33 mouse cellular contexts compared by ENCODE assay signal in the genomic region with DNA sequence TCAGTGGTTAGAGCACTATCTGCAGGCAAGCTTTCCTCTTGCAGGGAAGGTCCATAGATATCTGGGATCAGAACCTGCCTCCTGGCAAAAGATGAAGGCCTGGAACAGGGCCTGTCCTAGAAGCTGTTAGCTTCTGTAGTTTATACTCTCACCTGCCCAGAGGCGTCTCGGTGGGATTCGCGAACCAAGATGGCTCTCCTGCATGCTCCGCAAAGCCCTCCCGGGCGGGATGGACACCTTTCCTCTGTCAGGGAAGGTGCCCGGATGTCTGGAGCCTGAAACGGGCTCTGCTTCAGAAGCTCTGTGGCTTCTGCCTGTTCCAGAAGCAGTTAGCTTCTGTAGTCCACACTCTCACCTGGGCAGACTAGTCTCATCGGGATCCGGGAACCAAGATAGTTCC. TPM values are rescaled to one million over a fixed set of nuclear protein-coding genes. Genes with fewer than 3 reads are reported as not detected.
"Had no signal": no experiment of that assay in that cellular context is flagged by ENCODE, and none has a peak within 500 bp of the region (broad histone marks: within the 10 kb centered on the region; RNA-seq: fewer than 3 reads in every experiment).

No protein-coding gene starts in this region.

RNA-seq across cellular contexts. Expression of a gene that starts 5.7 kb away (rescaled TPM):
- total RNA-seq: gastrocnemius, adult 8-10 months; gastrocnemius, postnatal 25 days; gastrocnemius, postnatal 4 days; granulocyte monocyte progenitor cell, adult 5-6 weeks; heart, adult 2 months; heart, postnatal 14 days; heart, postnatal 36 days; hematopoietic stem cell, adult 5-6 weeks; hindbrain, postnatal 0 days; layer of hippocampus, adult 2 months; layer of hippocampus, postnatal 10 days; layer of hippocampus, postnatal 25 days; left cerebral cortex, adult 2 months; left cerebral cortex, postnatal 14 days; left cerebral cortex, postnatal 36 days; liver, adult 2 months had no signal
- polyA plus RNA-seq: frontal cortex, adult 2 months; heart, adult 2 months; heart, embryonic 11.5 days; heart, embryonic 13.5 days; heart, embryonic 15.5 days; heart, postnatal 0 days; hindbrain, embryonic 11.5 days; hindbrain, embryonic 13.5 days; hindbrain, embryonic 15.5 days; hindbrain, postnatal 0 days; intestine, embryonic 14.5 days; intestine, embryonic 16.5 days; kidney, adult 2 months; kidney, embryonic 15.5 days; kidney, postnatal 0 days; limb, embryonic 11.5 days; limb, embryonic 13.5 days; limb, embryonic 15.5 days; liver, adult 2 months; liver, embryonic 12.5 days had no signal

RNA-seq across cellular contexts. Expression of a gene that starts 16.1 kb away (rescaled TPM):
- total RNA-seq: gastrocnemius, adult 8-10 months; gastrocnemius, postnatal 25 days; gastrocnemius, postnatal 4 days; granulocyte monocyte progenitor cell, adult 5-6 weeks; heart, adult 2 months; heart, postnatal 14 days; heart, postnatal 36 days; hematopoietic stem cell, adult 5-6 weeks; hindbrain, postnatal 0 days; layer of hippocampus, postnatal 25 days; left cerebral cortex, adult 2 months; left cerebral cortex, postnatal 14 days; left cerebral cortex, postnatal 36 days; liver, adult 2 months had no signal
- polyA plus RNA-seq: frontal cortex, adult 2 months; heart, adult 2 months; heart, embryonic 11.5 days; heart, embryonic 13.5 days; heart, embryonic 15.5 days; heart, postnatal 0 days; hindbrain, embryonic 11.5 days; hindbrain, embryonic 13.5 days; hindbrain, embryonic 15.5 days; hindbrain, postnatal 0 days; intestine, embryonic 14.5 days; intestine, embryonic 16.5 days; kidney, adult 2 months; kidney, embryonic 15.5 days; kidney, postnatal 0 days; limb, embryonic 11.5 days; limb, embryonic 13.5 days; limb, embryonic 15.5 days; liver, adult 2 months; liver, embryonic 12.5 days had no signal

RNA-seq across cellular contexts. Expression of a gene that starts 57.1 kb away (rescaled TPM):
- total RNA-seq: gastrocnemius, adult 8-10 months; gastrocnemius, postnatal 25 days; gastrocnemius, postnatal 4 days; granulocyte monocyte progenitor cell, adult 5-6 weeks; heart, adult 2 months; heart, postnatal 14 days; heart, postnatal 36 days; hematopoietic stem cell, adult 5-6 weeks; hindbrain, postnatal 0 days; left cerebral cortex, postnatal 36 days; liver, adult 2 months had no signal
- polyA plus RNA-seq: frontal cortex, adult 2 months; heart, adult 2 months; heart, embryonic 11.5 days; heart, embryonic 13.5 days; heart, embryonic 15.5 days; heart, postnatal 0 days; hindbrain, embryonic 11.5 days; hindbrain, embryonic 13.5 days; hindbrain, embryonic 15.5 days; hindbrain, postnatal 0 days; intestine, embryonic 14.5 days; intestine, embryonic 16.5 days; kidney, adult 2 months; kidney, embryonic 15.5 days; kidney, postnatal 0 days; limb, embryonic 11.5 days; limb, embryonic 13.5 days; limb, embryonic 15.5 days; liver, adult 2 months; liver, embryonic 12.5 days had no signal
